10 mouse cellular contexts compared by ENCODE assay signal in the genomic region with DNA sequence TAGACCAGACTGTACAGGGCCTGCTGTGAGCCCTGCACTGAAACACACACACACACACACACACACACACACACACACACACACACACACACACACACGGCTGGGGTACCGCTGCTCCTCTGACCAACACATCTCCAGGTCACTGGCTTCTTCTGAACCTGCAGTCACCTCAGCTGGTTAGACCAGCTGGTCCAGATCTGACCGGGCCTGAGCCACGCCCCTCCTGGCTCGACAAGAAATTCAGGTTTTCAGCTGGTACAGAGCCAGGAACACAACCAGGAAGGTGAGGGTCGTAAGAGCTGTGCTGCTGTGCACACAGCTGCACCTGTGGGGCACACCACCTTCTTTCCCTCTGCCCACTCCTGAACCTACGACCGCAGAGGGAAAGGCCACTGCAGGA. TPM values are rescaled to one million over a fixed set of nuclear protein-coding genes. Genes with fewer than 3 reads are reported as not detected.
DNase-seq lines count a peak whose midpoint lies in the region; ATAC-seq and TF ChIP-seq lines count a peak whose summit lies in the region.
"Had no signal": no experiment of that assay in that cellular context is flagged by ENCODE, and none has a peak within 500 bp of the region (broad histone marks: within the 10 kb centered on the region; RNA-seq: fewer than 3 reads in every experiment).

No protein-coding gene starts in this region.

- H3K4me2 ChIP-seq in heart, embryonic 12.5 days = no peak overlapping the region

- H3K4me3 ChIP-seq in ES-E14 (ENCODE audit: insufficient read depth in 1 of 2, low read depth in 1 of 2, low read length in 2 of 2, poor library complexity in 1 of 2, severe bottlenecking in 1 of 2) = peak overlapping the region; percentile 13 to 38; a peak in 2 of 4 replicates
- H3K4me3 ChIP-seq in forebrain, embryonic 10.5 days = no peak overlapping the region
- no peak overlapping the region for H3K4me3 ChIP-seq in heart, embryonic 12.5 days

- peaks cover 6% of the 10 kb centered on the region; the same call in 1 of the 2 replicates for H3K36me3 ChIP-seq in ES-E14 (ENCODE audit: control insufficient read depth, insufficient read depth, low read length, poor library complexity, severe bottlenecking)
- H3K36me3 ChIP-seq in forebrain, embryonic 10.5 days (replicated peaks) = no peaks in the 10 kb centered on the region
- no peaks in the 10 kb centered on the region for H3K36me3 ChIP-seq in heart, embryonic 12.5 days

- 59% methylated on average over 8 of the region's 8 CpGs for WGBS in forebrain, embryonic 10.5 days
- WGBS in heart, embryonic 12.5 days = 59% methylated on average over 7 of the region's 8 CpGs

- H3K4me1 ChIP-seq in ES-E14 (ENCODE audit: control insufficient read depth in 2 of 2, insufficient read depth in 2 of 2, low read length in 2 of 2, poor library complexity in 1 of 2) = peaks cover 10 to 49% of the 10 kb centered on the region in 2 experiments
- H3K4me1 ChIP-seq in forebrain, embryonic 10.5 days = peaks cover 54% of the 10 kb centered on the region
- H3K4me1 ChIP-seq in heart, embryonic 12.5 days (replicated peaks) = peaks cover 73% of the 10 kb centered on the region

- in situ Hi-C loops in ES-E14 (cut with MboI; ENCODE audit: low sequenced_read_pairs in 2 of 2, unreplicated experiment in 2 of 2) = no loop called here

- no peaks in the 10 kb centered on the region for H3K9me3 ChIP-seq in ES-E14 (ENCODE audit: control insufficient read depth, insufficient read depth, low read depth, low read length)
- no peaks in the 10 kb centered on the region for H3K9me3 ChIP-seq in forebrain, embryonic 10.5 days
- no peaks in the 10 kb centered on the region for H3K9me3 ChIP-seq in heart, embryonic 12.5 days (replicated peaks)

- DNase-seq in ES-E14 (ENCODE audit: low read depth, low spot score) = no peak
- DNase-seq in kidney, postnatal 36 days = peak; percentile 77 to 78
- DNase-seq in lung, postnatal 14 days = peak; percentile 73
- no peak for DNase-seq in frontal cortex, postnatal 25 days (ENCODE audit: low spot score in 2 of 2)
- no peak for DNase-seq in layer of hippocampus, postnatal 25 days (ENCODE audit: extremely low spot score in 1 of 2, low spot score in 1 of 2)
- DNase-seq in forebrain, embryonic 10.5 days (ENCODE audit: extremely low spot score, low spot score) = no peak
- DNase-seq: adrenal gland, postnatal 36 days had no signal

- H3K9ac ChIP-seq in ES-E14 (ENCODE audit: insufficient read depth, low read depth, low read length, poor library complexity, severe bottlenecking) = no peak overlapping the region
- H3K9ac ChIP-seq in heart, embryonic 12.5 days = no peak overlapping the region

- peak overlapping the region; percentile 55 for H3K27ac ChIP-seq in ES-E14 (ENCODE audit: insufficient read depth, low read depth, low read length, poor library complexity, severe bottlenecking)
- H3K27ac ChIP-seq in forebrain, embryonic 10.5 days = no peak overlapping the region
- H3K27ac ChIP-seq in heart, embryonic 12.5 days (ENCODE audit: poor library complexity, severe bottlenecking) = no peak overlapping the region

- 0 out of 2 replicates have a peak, but pooled peaks cover 3% of the 10 kb centered on the region for H3K27me3 ChIP-seq in forebrain, embryonic 10.5 days (ENCODE audit: poor library complexity, severe bottlenecking)
- no peaks in the 10 kb centered on the region for H3K27me3 ChIP-seq in heart, embryonic 12.5 days (replicated peaks)

- peak; percentile 44; the same call in 1 of the 2 replicates for ATAC-seq in erythroid progenitor cell, adult 5-6 weeks (replicated peaks; ENCODE audit: low FRiP score, poor library complexity, severe bottlenecking)
- ATAC-seq in heart, embryonic 12.5 days (ENCODE audit: insufficient number of reproducible peaks, low FRiP score) = no peak

TF ChIP-seq in ES-E14, 5 proteins besides CTCF, POLR2A, EP300 and RAD21:
- TF ChIP-seq ZNF384 (IDR thresholded peaks at IDR 0.05; ENCODE audit: low read depth, low read length) = no peak
- no peak for TF ChIP-seq CHD2 (IDR thresholded peaks at IDR 0.05; ENCODE audit: low read depth, low read length)
- no peak for TF ChIP-seq ZC3H11A (IDR thresholded peaks at IDR 0.05; ENCODE audit: borderline replicate concordance, low read depth, low read length)
- no peak for TF ChIP-seq MAFK (IDR thresholded peaks at IDR 0.05; ENCODE audit: insufficient read depth, low read depth, low read length)
- no peak for TF ChIP-seq HCFC1 (IDR thresholded peaks at IDR 0.05; ENCODE audit: borderline replicate concordance, insufficient read depth, low read length)

RNA-seq across cellular contexts. Expression of gene Omp, which starts 13.2 kb away (rescaled TPM):
- total RNA-seq in ES-E14 (2012; rRNA removed) = 1.4 and 2.4 TPM in 2 replicates
- total RNA-seq in erythroid progenitor cell, adult 5-6 weeks (2015; ENCODE audit: low replicate concordance) = 4.0 and 4.6 TPM in 2 replicates
- total RNA-seq in erythroid progenitor cell, adult 5-6 weeks (2017; ENCODE audit: low replicate concordance) = 15.4 and 17.2 TPM in 2 replicates
- total RNA-seq in layer of hippocampus, postnatal 25 days (2021) = 1 to 10 TPM; 1.0 to 1.4 TPM
- 0.11 and 0.19 TPM in 2 replicates for polyA plus RNA-seq in forebrain, embryonic 10.5 days (2016; fragmentation: Nextera tagmentation; extraction: Ambion mirVana)
- 0.19 and 0.20 TPM in 2 replicates for polyA plus RNA-seq in heart, embryonic 12.5 days (2016; fragmentation: Nextera tagmentation; extraction: Ambion mirVana)

RNA-seq across cellular contexts. Expression of gene Capn5, which starts 19.6 kb away (rescaled TPM):
- 5.0 and 10.0 TPM in 2 replicates for total RNA-seq in ES-E14 (2012; rRNA removed)
- 46.5 and 52.4 TPM in 2 replicates for total RNA-seq in erythroid progenitor cell, adult 5-6 weeks (2015; ENCODE audit: low replicate concordance)
- total RNA-seq in erythroid progenitor cell, adult 5-6 weeks (2017; ENCODE audit: low replicate concordance) = 51.3 and 72.5 TPM in 2 replicates
- total RNA-seq in layer of hippocampus, postnatal 25 days (2021) = 10 to 100 TPM; 45.4 to 50.8 TPM
- 5.8 TPM in 2 replicates for polyA plus RNA-seq in forebrain, embryonic 10.5 days (2016; fragmentation: Nextera tagmentation; extraction: Ambion mirVana)
- polyA plus RNA-seq in heart, embryonic 12.5 days (2016; fragmentation: Nextera tagmentation; extraction: Ambion mirVana) = 7.4 and 8.0 TPM in 2 replicates

RNA-seq across cellular contexts. Expression of gene Myo7a, which starts 39.2 kb away (rescaled TPM):
- 1.8 and 2.1 TPM in 2 replicates for total RNA-seq in ES-E14 (2012; rRNA removed)
- 3.4 and 5.4 TPM in 2 replicates for total RNA-seq in erythroid progenitor cell, adult 5-6 weeks (2015; ENCODE audit: low replicate concordance)
- 5.1 and 5.8 TPM in 2 replicates for total RNA-seq in erythroid progenitor cell, adult 5-6 weeks (2017; ENCODE audit: low replicate concordance)
- 10 to 100 TPM in 1 of 2 experiments, 1 to 10 TPM in 1; 8.6 to 12.1 TPM for total RNA-seq in layer of hippocampus, postnatal 25 days (2021)
- polyA plus RNA-seq in forebrain, embryonic 10.5 days (2016; fragmentation: Nextera tagmentation; extraction: Ambion mirVana) = 20.1 and 20.8 TPM in 2 replicates
- 13.6 and 14.4 TPM in 2 replicates for polyA plus RNA-seq in heart, embryonic 12.5 days (2016; fragmentation: Nextera tagmentation; extraction: Ambion mirVana)

RNA-seq across cellular contexts. Expression of gene B3gnt6, which starts 40.8 kb away (rescaled TPM):
- total RNA-seq in ES-E14 (2012; rRNA removed) = 0.09 and 0.11 TPM in 2 replicates
- 1.1 TPM in 1 of 2 replicates, not detected in the other for total RNA-seq in erythroid progenitor cell, adult 5-6 weeks (2015; ENCODE audit: low replicate concordance)
- total RNA-seq in erythroid progenitor cell, adult 5-6 weeks (2017; ENCODE audit: low replicate concordance) = not detected in 2 replicates
- total RNA-seq in layer of hippocampus, postnatal 25 days (2021) = not detected
- polyA plus RNA-seq in forebrain, embryonic 10.5 days (2016; fragmentation: Nextera tagmentation; extraction: Ambion mirVana) = 0.06 TPM in 1 of 2 replicates, not detected in the other
- 0.10 TPM in 1 of 2 replicates, not detected in the other for polyA plus RNA-seq in heart, embryonic 12.5 days (2016; fragmentation: Nextera tagmentation; extraction: Ambion mirVana)
- total RNA-seq: neutrophil, adult 5-6 weeks had no signal

Comparison
In these comparisons a context has a peak if more than half of its experiments do, and no peak if none do; other contexts are left out.
1. DNase-seq: peak in kidney, postnatal 36 days (2 of 2) and lung, postnatal 14 days (single experiment); none in ES-E14 (single experiment), frontal cortex, postnatal 25 days (0 of 2), layer of hippocampus, postnatal 25 days (0 of 2) and forebrain, embryonic 10.5 days (single experiment).
2. H3K4me3 ChIP-seq: peak in ES-E14 (2 of 2); none in forebrain, embryonic 10.5 days (single experiment) and heart, embryonic 12.5 days (single experiment).